Mouse (Mus musculus) brain, embryonic 14.5 days (tissue): Measurements from ENCODE around the gene Tamm41.

Experiments
- CTCF ChIP-seq: fragments of 200-500 bp; IDR thresholded peaks from 2 replicates; pipeline ENCODE4 v1.5.1; 2012; ENCODE audit warnings: inconsistent platforms, mild to moderate bottlenecking, moderate library complexity, borderline replicate concordance; ENCODE audit not compliant: insufficient read depth, insufficient read length; ENCODE audit errors: extremely low read depth
- POLR2A ChIP-seq: fragments of 200-500 bp; IDR thresholded peaks from 2 replicates; pipeline ENCODE4 v1.6.1; 2012; ENCODE audit warnings: mild to moderate bottlenecking, inconsistent platforms, borderline replicate concordance; ENCODE audit not compliant: poor library complexity, insufficient read depth, insufficient read length, severe bottlenecking; ENCODE audit errors: extremely low read depth

GRCm38 (mm10) chr6:114964235-114964634 is 73.4 kb downstream of the Tamm41 start:
- TF ChIP-seq CTCF (no peak), POLR2A (no peak)
